Mouse (Mus musculus) heart, embryonic 14.5 days (tissue): Measurements from ENCODE around the gene Smtn. TPM values are rescaled to one million over a fixed set of nuclear protein-coding genes. Genes with fewer than 3 reads are reported as not detected.

ENCODE experiments used
- ATAC-seq: fragments of 200-750 bp; cut with Nextera tagmentation; 2 replicates; pipeline ENCODE4 v1.8.0; 2017; ENCODE audit warnings: low read depth, moderate TSS enrichment; ENCODE audit not compliant: insufficient number of reproducible peaks, insufficient read depth, low FRiP score
- H3K27ac ChIP-seq, 2 experiments: fragments of 200-500 bp in 1 of 2; fragments of 300-500 bp in 1 of 2; sonication (generic) in 1 of 2; replicated peaks in 1 of 2; 2 replicates each; pipeline ENCODE4 v1.5.1; 2012 to 2014; ENCODE audit warnings: low read depth in 2 of 2, low read length in 2 of 2, control low read depth in 1 of 2, mild to moderate bottlenecking in 1 of 2, mixed read lengths in 1 of 2; ENCODE audit not compliant: control insufficient read depth in 1 of 2, insufficient read depth in 1 of 2
- H3K27me3 ChIP-seq: fragments of 300-500 bp; sonication (generic); 2 replicates; pipeline ENCODE4 v1.6.1; 2014; ENCODE audit warnings: mild to moderate bottlenecking, low read length, control low read depth; ENCODE audit not compliant: control insufficient read depth, insufficient read depth
- H3K36me3 ChIP-seq: fragments of 300-500 bp; sonication (generic); 2 replicates; pipeline ENCODE4 v1.6.1; 2014; ENCODE audit warnings: mild to moderate bottlenecking, control low read depth, low read length, mixed read lengths; ENCODE audit not compliant: control insufficient read depth, insufficient read depth
- H3K4me1 ChIP-seq, 2 experiments: fragments of 200-500 bp in 1 of 2; fragments of 300-500 bp in 1 of 2; sonication (generic) in 1 of 2; 2 replicates each; pipeline ENCODE4 v1.6.1; 2012 to 2014; ENCODE audit warnings: low read length in 2 of 2, control low read depth in 1 of 2, mixed read lengths in 1 of 2; ENCODE audit not compliant: control insufficient read depth in 2 of 2, insufficient read depth in 2 of 2
- H3K4me2 ChIP-seq: fragments of 300-500 bp; sonication (generic); 2 replicates; pipeline ENCODE4 v1.6.1; 2014; ENCODE audit warnings: mild to moderate bottlenecking, low read length
- H3K4me3 ChIP-seq, 2 experiments: fragments of 200-500 bp in 1 of 2; fragments of 300-500 bp in 1 of 2; sonication (generic) in 1 of 2; 2 replicates each; pipeline ENCODE4 v1.5.1; 2012 to 2014; ENCODE audit warnings: low read length in 2 of 2, mild to moderate bottlenecking in 2 of 2, control low read depth in 1 of 2, low read depth in 1 of 2, moderate library complexity in 1 of 2; ENCODE audit not compliant: control insufficient read depth in 1 of 2, insufficient read depth in 1 of 2
- H3K9ac ChIP-seq: fragments of 300-500 bp; sonication (generic); 2 replicates; pipeline ENCODE4 v1.6.1; 2014; ENCODE audit warnings: mild to moderate bottlenecking, low read length
- H3K9me3 ChIP-seq: fragments of 300-500 bp; sonication (generic); 2 replicates; pipeline ENCODE4 v1.6.1; 2016; ENCODE audit warnings: low read length, control low read depth; ENCODE audit not compliant: control insufficient read depth
- WGBS: fragments of 180-500 bp; shearing (Covaris S2); extraction: QIAGEN DNeasy Blood & Tissue Kit; methylation state at CpG from one replicate; pipeline ENCODE4 v1.1.7; 2014; 5-methylcytosine and 5-hydroxymethylcytosine counted together
- polyA plus RNA-seq: library from polyadenylated mRNA; unstranded; fragments of >200 nt; fragmentation: Nextera tagmentation; extraction: Ambion mirVana; gene quantifications from 2 replicates; pipeline ENCODE4 v1.2.1, GENCODE M21; 2014

Gene Smtn
- polyA plus RNA-seq, 1 experiment from 2014 or later, result 75.0 TPM

DNA sequence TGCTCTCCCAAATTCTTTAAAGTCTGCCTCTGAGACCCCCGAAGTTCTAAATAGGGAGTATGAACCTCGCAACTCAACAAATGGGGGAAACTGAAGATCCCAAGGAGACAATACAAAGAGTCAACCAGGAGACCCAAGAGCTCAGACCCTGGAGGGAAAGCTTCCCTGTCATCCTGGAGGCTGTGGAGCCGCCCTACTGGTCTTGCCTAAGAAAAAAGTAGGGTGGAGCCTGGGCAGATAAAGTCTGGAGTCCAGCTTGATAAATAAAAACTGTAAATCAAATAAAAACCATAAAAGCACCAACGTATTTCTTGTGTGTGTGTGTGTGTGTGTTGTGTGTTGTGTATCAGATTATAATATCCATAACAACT, 601 bp downstream of the Smtn start:
- ATAC-seq, result no peak
- Histone ChIP-seq H3K9me3 (peaks cover 6% of the 10 kb centered on the region; the same call in 1 of the 2 replicates), H3K4me3 (peak overlapping the region; percentile 64 to 66), H3K4me2 (peak overlapping the region; percentile 66), H3K27ac (no peak overlapping the region), H3K27me3 (no peaks in the 10 kb centered on the region), H3K36me3 (peaks cover 7% of the 10 kb centered on the region), H3K9ac (peak overlapping the region; percentile 89), H3K4me1 (peaks cover 17 to 31% of the 10 kb centered on the region in 2 experiments)
- WGBS, result 73% methylated on average over 4 of the region's 4 CpGs

DNA sequence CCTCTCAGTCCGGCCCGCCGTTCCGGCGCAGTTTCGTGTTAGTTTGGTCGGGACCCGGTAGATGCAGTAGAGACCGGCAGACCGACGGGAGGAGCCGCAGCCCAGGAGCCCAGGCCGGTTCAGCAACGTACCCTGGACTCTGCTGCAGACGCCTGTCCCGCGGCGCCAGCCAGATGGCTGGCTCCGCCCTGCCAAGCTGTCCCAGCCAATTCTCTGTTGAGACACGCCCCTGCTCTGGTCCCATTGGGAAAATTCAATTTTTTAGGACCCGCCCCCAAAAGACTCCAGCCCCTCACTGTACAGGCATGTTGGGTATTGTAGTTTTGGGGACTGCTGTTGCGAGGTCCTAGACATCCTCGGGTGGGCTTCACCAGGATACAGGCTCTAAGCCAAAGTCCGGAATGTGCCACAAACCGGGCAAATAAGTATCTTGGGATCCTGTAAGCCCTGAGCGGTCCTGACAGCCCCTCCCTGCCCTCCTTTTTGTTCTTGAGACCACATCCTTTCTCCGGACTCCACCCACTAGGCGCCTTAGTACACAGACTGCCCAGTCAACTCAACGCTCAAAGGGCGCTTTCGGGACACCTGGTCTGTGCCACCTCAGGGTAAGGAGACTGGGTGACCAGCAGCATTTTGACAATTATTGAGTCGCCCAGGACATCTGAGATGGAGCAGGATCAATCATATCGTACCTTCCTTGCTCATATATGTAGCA, 1.1 kb downstream of the Smtn start:
- peak; percentile 85 for ATAC-seq
- peak overlapping the region; percentile 54 to 70 for H3K27ac ChIP-seq

DNA sequence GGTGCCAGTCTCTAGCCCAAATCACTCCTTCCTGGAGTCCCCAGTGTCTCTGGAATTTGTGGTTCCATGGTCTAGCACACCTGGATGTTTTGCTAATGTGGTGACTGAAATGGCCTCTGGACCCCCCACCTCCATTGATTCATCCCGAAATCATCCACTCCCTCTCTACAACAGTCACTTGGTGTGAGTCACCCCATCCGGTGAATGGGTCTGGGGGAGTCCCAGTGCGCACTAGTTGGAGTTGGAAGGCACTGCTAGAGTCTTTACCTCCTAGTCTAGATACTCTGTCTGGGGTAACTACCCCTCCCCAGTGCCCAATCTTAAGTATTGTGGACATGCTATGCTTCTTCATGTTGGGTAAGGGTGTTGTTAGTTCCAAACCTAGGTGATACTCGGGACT, 2.1 kb downstream of the Smtn start:
- Histone ChIP-seq H3K4me1 (peaks cover 18 to 32% of the 10 kb centered on the region in 2 experiments), H3K27me3 (no peaks in the 10 kb centered on the region), H3K27ac (peak overlapping the region in 1 of 2 experiments; percentile 70; a peak in 1 of 4 replicates), H3K4me2 (peak overlapping the region; percentile 66), H3K4me3 (peak overlapping the region; percentile 64 to 89), H3K9ac (peak overlapping the region; percentile 89), H3K36me3 (peaks cover 20% of the 10 kb centered on the region), H3K9me3 (no peaks in the 10 kb centered on the region)
- WGBS, result 33% methylated on average over 4 of the region's 4 CpGs
- no peak for ATAC-seq

More for the DNA sequence above, 1.1 kb downstream of the Smtn start:
- Histone ChIP-seq H3K4me2 (peak overlapping the region; percentile 66), H3K4me1 (peaks cover 18 to 32% of the 10 kb centered on the region in 2 experiments), H3K36me3 (peaks cover 12% of the 10 kb centered on the region), H3K9me3 (peaks cover 2% of the 10 kb centered on the region; the same call in 1 of the 2 replicates), H3K27me3 (no peaks in the 10 kb centered on the region), H3K4me3 (peak overlapping the region; percentile 64 to 89), H3K9ac (peak overlapping the region; percentile 89)
- 3% methylated on average over 33 of the region's 33 CpGs for WGBS

DNA sequence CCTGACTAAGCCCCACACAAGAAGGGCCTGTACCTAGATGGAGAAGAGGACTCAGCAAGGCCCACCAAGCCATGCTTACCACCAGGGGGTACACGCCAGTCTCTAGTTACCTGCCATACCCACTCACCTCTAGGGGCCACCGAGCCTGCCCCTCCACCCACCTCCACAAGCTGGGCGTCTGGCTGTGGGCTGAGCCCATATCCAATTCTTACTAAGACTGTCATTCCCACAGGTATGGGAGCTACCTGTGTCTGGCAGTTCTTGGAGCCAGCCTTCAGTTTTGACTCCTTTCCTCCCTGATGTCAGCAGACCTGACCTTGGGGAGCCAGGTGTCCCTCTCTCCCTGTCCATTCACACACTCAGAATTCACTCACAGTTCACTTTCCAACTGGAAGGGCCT, 2.7 kb downstream of the Smtn start:
- Histone ChIP-seq H3K9ac (peak overlapping the region; percentile 89; the same call in 1 of the 2 replicates), H3K27ac (no peak overlapping the region)
- ATAC-seq, result no peak

DNA sequence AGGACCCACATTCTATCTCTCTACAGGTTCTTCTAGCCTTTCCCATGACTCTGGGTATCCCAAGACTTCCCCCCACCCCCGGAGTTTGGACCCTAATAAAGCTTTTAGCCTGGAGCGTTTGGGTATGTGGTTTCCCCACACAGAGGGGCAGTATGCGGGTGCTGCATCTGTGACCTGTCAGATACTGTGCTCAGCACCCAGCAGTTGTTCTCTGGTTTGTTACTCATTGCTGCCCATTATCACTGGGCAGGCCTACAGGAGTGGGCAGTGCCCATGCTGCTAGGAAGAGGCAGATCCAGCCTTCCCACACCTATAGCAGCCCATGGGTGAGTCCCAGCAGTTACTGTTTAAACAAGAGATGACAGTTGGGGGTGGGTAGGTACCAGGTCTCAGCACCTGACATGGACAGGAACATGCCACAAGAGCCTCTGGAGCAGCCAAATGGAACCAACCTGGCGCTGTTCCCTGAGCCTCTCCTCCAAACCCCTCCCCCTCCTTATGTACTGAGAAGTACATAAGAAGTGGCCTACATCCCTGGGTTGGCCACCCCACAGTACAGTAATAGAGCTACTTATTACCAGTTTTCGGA, 3.6 kb downstream of the Smtn start:
- ATAC-seq, result no peak
- H3K9ac ChIP-seq, result peak overlapping the region; percentile 32; the same call in 1 of the 2 replicates
- H3K36me3 ChIP-seq, result peaks cover 35% of the 10 kb centered on the region
- peak overlapping the region in 1 of 2 experiments; percentile 64; a peak in 1 of 4 replicates for H3K4me3 ChIP-seq
- WGBS, result 90% methylated on average over 5 of the region's 5 CpGs
- no peaks in the 10 kb centered on the region for H3K9me3 ChIP-seq
- peak overlapping the region in 1 of 2 experiments; percentile 97; a peak in 2 of 4 replicates for H3K27ac ChIP-seq
- peak overlapping the region; percentile 66 for H3K4me2 ChIP-seq
- peaks cover 18 to 32% of the 10 kb centered on the region in 2 experiments for H3K4me1 ChIP-seq
- H3K27me3 ChIP-seq, result no peaks in the 10 kb centered on the region

More for the DNA sequence above, 2.7 kb downstream of the Smtn start:
- H3K4me3 ChIP-seq, result peak overlapping the region; percentile 64 to 89
- peak overlapping the region; percentile 66 for H3K4me2 ChIP-seq
- no peaks in the 10 kb centered on the region for H3K9me3 ChIP-seq
- H3K36me3 ChIP-seq, result peaks cover 27% of the 10 kb centered on the region
- H3K4me1 ChIP-seq, result peaks cover 18 to 32% of the 10 kb centered on the region in 2 experiments
- WGBS, result 61% methylated on average over 3 of the region's 3 CpGs
- no peaks in the 10 kb centered on the region for H3K27me3 ChIP-seq

DNA sequence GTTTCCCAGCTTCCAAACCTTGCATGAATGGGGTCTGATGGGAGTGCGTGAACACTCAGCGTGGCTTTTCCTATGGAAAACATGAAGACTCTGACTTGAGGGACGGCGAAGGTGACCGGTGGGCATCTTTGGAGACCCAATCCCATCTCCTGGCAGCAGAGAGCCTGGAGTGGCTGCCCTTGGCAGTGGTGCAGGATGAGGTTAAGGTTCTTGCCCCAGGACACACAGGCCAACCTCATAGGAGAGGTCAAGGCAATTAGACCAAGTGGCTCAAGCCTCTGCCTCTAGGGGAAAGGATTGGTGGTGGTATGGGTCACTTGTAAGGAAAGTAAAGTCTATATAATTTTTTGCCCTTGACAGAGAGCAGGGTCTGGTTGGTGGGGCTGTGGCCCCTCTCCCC, 4.3 kb downstream of the Smtn start:
- ATAC-seq, result no peak
- Histone ChIP-seq H3K36me3 (peaks cover 43% of the 10 kb centered on the region), H3K9me3 (no peaks in the 10 kb centered on the region), H3K4me2 (peak overlapping the region; percentile 66), H3K9ac (peak overlapping the region; percentile 86), H3K27me3 (no peaks in the 10 kb centered on the region), H3K4me1 (peaks cover 18 to 32% of the 10 kb centered on the region in 2 experiments), H3K27ac (peak overlapping the region; percentile 97 to 99), H3K4me3 (peak overlapping the region; percentile 64 to 85)
- 31% methylated on average over 5 of the region's 5 CpGs for WGBS

DNA sequence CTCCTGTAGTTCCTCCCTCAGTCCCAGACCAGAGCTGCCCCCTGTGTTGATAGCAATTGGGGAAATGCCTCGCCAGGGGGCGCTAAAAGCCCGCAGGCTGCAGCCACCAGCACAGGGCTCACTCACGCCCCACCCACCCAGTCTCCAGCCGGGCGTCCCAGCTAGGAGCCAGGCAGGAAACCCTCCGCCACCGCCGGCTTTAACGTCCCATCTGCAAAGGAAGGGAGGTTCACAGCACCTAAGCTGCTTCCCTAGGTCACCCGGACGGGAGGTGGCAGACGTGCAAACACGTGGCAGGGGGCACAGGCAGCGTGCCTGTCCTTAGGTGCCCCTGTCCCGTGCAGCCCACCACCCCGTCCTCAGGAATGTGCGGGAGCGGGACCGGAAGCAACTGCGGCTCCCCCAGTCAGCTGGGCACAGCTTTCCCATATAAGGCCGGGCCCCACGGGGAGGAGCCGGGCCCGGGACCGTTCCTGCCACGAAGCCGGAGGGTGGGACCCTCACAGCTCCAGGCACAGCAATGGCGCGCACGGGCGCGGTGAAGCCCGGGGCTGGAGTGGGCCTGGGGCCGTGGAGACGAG, 4.9 kb downstream of the Smtn start:
- peak; percentile 82 for ATAC-seq
- H3K9ac ChIP-seq, result peak overlapping the region; percentile 86
- peak overlapping the region; percentile 64 to 85 for H3K4me3 ChIP-seq
- peak overlapping the region; percentile 66 for H3K4me2 ChIP-seq
- under 1% methylated on average over 36 of the region's 36 CpGs for WGBS
- peaks cover 49% of the 10 kb centered on the region for H3K36me3 ChIP-seq
- no peaks in the 10 kb centered on the region for H3K27me3 ChIP-seq
- no peaks in the 10 kb centered on the region for H3K9me3 ChIP-seq
- H3K27ac ChIP-seq, result peak overlapping the region; percentile 97 to 99
- peaks cover 18 to 32% of the 10 kb centered on the region in 2 experiments for H3K4me1 ChIP-seq
